Mouse (Mus musculus) heart, postnatal 0 days (tissue): ENCODE results near the gene Shisal2a. TPM values are rescaled to one million over a fixed set of nuclear protein-coding genes. Genes with fewer than 3 reads are reported as not detected.

Experiments
- ATAC-seq: fragments of 200-750 bp; cut with Nextera tagmentation; 2 replicates; pipeline ENCODE4 v1.8.0; 2017; ENCODE audit warnings: low read depth, moderate number of reproducible peaks, moderate library complexity; ENCODE audit not compliant: insufficient read depth
- DNase-seq: peaks from one replicate; pipeline ENCODE4 v3.0.0-alpha.2; 2016; ENCODE audit warnings: low spot score
- H3K27ac ChIP-seq: fragments of 300-500 bp; sonication (generic); 2 replicates; pipeline ENCODE4 v1.5.1; 2014; ENCODE audit warnings: low read depth, mild to moderate bottlenecking
- H3K27me3 ChIP-seq: fragments of 300-500 bp; sonication (generic); 2 replicates; pipeline ENCODE4 v1.6.1; 2014; ENCODE audit warnings: low read length, mixed read lengths; ENCODE audit not compliant: control insufficient read depth, insufficient read depth
- H3K36me3 ChIP-seq: fragments of 300-500 bp; sonication (generic); replicated peaks from 2 replicates; pipeline ENCODE4 v1.6.1; 2014; ENCODE audit warnings: low read length, mixed read lengths; ENCODE audit not compliant: control insufficient read depth, insufficient read depth
- H3K4me1 ChIP-seq: fragments of 300-500 bp; sonication (generic); 2 replicates; pipeline ENCODE4 v1.6.1; 2014; ENCODE audit warnings: antibody characterized with exemption; ENCODE audit not compliant: control insufficient read depth, insufficient read depth
- H3K4me2 ChIP-seq: fragments of 300-500 bp; sonication (generic); 2 replicates; pipeline ENCODE4 v1.6.1; 2014; ENCODE audit warnings: low read depth, mild to moderate bottlenecking, low read length, moderate library complexity
- H3K4me3 ChIP-seq: fragments of 300-500 bp; sonication (generic); 2 replicates; pipeline ENCODE4 v1.5.1; 2014; ENCODE audit warnings: low read depth, low read length
- H3K9ac ChIP-seq: fragments of 300-500 bp; sonication (generic); replicated peaks from 2 replicates; pipeline ENCODE4 v1.6.1; 2014; ENCODE audit warnings: low read depth, low read length, mixed read lengths
- H3K9me3 ChIP-seq: fragments of 300-500 bp; sonication (generic); replicated peaks from 2 replicates; pipeline ENCODE4 v1.6.1; 2016; ENCODE audit warnings: low read length; ENCODE audit not compliant: control insufficient read depth
- CTCF ChIP-seq: IDR thresholded peaks from 2 replicates; pipeline ENCODE4 v1.5.1; 2016; ENCODE audit warnings: antibody characterized with exemption, control low read depth, low read depth
- EP300 ChIP-seq: IDR thresholded peaks from 2 replicates; pipeline ENCODE4 v1.6.1; 2016; ENCODE audit warnings: antibody characterized with exemption, low read depth
- WGBS: fragments of 180-500 bp; shearing (Covaris S2); extraction: QIAGEN DNeasy Blood & Tissue Kit; methylation state at CpG from one replicate; pipeline ENCODE4 v1.1.7; 2014; 5-methylcytosine and 5-hydroxymethylcytosine counted together
- polyA plus RNA-seq: library from polyadenylated mRNA; unstranded; fragments of >200 nt; fragmentation: Nextera tagmentation; extraction: Ambion mirVana; gene quantifications from 2 replicates; pipeline ENCODE4 v1.2.1, GENCODE M21; 2015
- total RNA-seq: library from RNA; depleted of rRNA; stranded (reverse); fragments of >200 nt; gene quantifications from 2 replicates; pipeline ENCODE4 v1.2.3, GENCODE M21; 2014; ENCODE audit warnings: low replicate concordance

Shisal2a gene
- total and polyA plus RNA-seq, 2 experiments from 2014 or later = 2.0 TPM; not detected in 1

DNA sequence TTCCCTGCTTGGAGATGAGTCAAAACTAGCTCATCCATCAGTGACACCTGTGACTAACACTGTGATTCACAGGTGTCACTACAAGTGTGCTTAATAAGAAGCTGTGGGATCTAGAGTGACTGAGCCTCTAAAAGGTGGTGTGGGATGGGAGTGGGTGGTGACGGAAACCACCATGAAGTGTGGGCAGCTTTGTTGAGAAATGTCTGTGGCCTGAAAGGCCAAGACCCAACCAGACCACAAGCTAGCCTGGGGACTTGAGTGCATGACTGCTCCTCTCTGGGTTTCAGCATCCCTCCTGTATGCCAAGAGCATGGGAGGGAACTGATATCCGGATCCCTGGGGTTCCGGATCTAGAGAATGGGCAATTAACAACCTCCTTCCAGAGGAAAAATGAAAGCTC lies 11.7 kb downstream of the Shisal2a start:
- Histone ChIP-seq H3K27me3 (no peaks in the 10 kb centered on the region), H3K36me3 (no peaks in the 10 kb centered on the region), H3K4me1 (no peaks in the 10 kb centered on the region), H3K9ac (no peak overlapping the region), H3K9me3 (no peaks in the 10 kb centered on the region), H3K4me2 (no peak overlapping the region), H3K27ac (no peak overlapping the region), H3K4me3 (no peak overlapping the region)
- TF ChIP-seq EP300 (no peak), CTCF (no peak)
- ATAC-seq (no peak), DNase-seq (no peak)
- WGBS = 89% methylated on average over 3 of the region's 3 CpGs

DNA sequence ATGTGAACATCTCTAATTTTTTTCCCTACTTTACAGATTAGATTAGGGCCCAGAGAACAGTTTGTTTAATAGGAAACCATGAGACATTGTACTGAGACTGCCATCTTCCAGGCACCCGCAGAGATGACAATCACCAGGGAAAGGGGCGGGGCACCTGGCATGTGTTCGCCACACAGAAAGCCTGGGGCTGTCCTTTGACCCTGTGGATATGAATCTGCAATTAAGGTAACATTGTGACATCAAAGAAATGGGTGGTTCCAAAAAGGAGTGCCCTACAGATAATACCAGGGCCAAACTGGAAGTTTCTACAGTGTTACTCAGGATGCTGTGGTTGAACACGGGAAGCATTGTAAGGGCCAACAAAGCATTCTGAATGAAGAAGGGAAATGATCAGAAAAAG lies 12.7 kb downstream of the Shisal2a start:
- Histone ChIP-seq H3K36me3 (no peaks in the 10 kb centered on the region), H3K27me3 (no peaks in the 10 kb centered on the region), H3K9me3 (no peaks in the 10 kb centered on the region), H3K4me2 (no peak overlapping the region), H3K9ac (no peak overlapping the region), H3K27ac (no peak overlapping the region), H3K4me1 (no peaks in the 10 kb centered on the region), H3K4me3 (no peak overlapping the region)
- WGBS = 66% methylated on average over 4 of the region's 4 CpGs
- DNase-seq (no peak), ATAC-seq (no peak)
- no peak for TF ChIP-seq EP300
- no peak for TF ChIP-seq CTCF

DNA sequence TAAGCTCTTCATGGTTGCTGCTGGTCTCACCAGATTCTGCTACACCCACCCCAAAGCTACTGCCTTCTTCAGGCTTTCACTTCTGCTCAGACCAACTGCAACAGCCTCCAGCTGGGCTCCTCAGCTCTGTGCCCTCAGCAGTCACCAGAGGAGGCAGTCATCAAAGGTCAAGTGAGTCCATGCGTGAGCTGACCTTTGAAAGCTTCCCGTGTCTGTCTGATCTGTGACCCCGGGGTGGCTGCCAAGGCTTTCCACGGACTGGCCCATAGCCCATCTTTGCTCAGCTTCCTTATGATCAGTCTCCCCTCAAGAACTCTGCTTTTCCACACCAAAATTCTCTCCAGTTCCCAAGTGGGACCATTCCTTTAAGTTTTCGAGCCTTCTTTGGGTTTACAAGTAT lies 13.9 kb downstream of the Shisal2a start:
- no peaks in the 10 kb centered on the region for H3K4me1 ChIP-seq
- DNase-seq (no peak), ATAC-seq (no peak)
- no peak overlapping the region for H3K27ac ChIP-seq
- no peaks in the 10 kb centered on the region for H3K27me3 ChIP-seq
- H3K4me2 ChIP-seq = no peak overlapping the region
- WGBS = 38% methylated on average over 5 of the region's 5 CpGs
- TF ChIP-seq EP300 (no peak), CTCF (no peak)
- H3K9ac ChIP-seq = no peak overlapping the region
- H3K4me3 ChIP-seq = no peak overlapping the region
- no peaks in the 10 kb centered on the region for H3K9me3 ChIP-seq
- no peaks in the 10 kb centered on the region for H3K36me3 ChIP-seq

DNA sequence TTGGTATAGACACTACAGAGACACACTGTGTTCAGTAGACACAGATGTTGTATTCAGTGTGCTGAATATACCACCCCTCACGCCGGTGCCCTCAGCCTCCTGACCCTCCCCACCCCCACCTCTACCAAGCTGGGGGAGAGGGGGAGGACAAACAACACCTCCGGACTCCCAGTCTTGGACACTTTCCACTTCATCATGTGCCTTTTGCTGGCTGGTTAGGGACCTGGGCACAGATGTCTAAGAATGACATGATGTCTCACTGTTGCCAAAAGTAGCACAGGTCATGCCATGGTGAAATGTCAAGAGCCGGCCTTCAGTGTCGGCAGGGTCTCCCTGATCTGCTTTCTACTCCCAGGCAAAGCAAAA lies 19.1 kb downstream of the Shisal2a start:
- peak; percentile 75 for ATAC-seq
- Histone ChIP-seq H3K27ac (peak overlapping the region; percentile 92), H3K4me2 (no peak overlapping the region), H3K4me1 (peaks cover 35% of the 10 kb centered on the region), H3K27me3 (no peaks in the 10 kb centered on the region), H3K9me3 (no peaks in the 10 kb centered on the region), H3K4me3 (no peak overlapping the region), H3K36me3 (no peaks in the 10 kb centered on the region), H3K9ac (no peak overlapping the region)
- WGBS = 15% methylated on average over 5 of the region's 5 CpGs
- peak; percentile 79 for DNase-seq
- TF ChIP-seq CTCF = no peak
- peak; percentile 94 for TF ChIP-seq EP300

DNA sequence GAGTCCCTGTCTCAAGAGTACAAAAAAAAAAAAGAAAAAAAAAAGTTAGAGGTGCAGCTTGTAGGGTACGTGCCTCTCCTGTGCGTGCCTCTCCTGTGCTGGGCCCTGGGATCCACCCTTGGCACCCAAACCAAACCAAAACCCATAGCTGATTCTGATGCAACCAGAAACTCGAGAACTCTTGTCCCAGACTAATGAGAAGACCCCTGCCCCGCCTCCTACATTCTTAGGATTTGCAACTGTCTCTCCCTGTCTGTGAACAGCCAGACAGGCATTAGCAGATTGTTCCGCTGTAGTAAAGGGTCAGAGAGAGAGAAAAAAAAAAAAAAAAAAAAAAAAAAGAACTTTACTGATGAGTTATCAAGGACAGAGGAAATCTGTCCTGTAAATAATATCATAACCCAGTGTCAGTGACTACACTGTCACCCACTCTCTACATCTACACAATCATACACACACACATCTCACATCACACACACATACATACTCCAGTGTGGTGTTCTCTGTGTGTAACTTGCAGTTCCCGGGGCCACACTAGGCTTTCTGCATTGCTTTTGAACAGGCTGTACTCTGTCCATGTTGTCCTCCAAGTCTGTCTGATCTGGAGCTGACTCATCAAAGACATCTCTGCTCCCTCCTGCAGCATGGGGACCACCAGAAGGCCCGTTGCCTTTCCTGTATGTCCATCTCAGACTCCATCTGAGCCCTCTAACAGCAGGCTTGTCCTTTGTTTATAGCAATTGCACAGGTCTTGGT lies 19.6 kb downstream of the Shisal2a start:
- Histone ChIP-seq H3K4me2 (0 out of 2 replicates have a peak overlapping the region, but pooled peaks have one; percentile 4), H3K27me3 (no peaks in the 10 kb centered on the region), H3K4me3 (no peak overlapping the region), H3K4me1 (peaks cover 41% of the 10 kb centered on the region), H3K36me3 (no peaks in the 10 kb centered on the region), H3K9ac (no peak overlapping the region), H3K27ac (peak overlapping the region; percentile 92), H3K9me3 (no peaks in the 10 kb centered on the region)
- ATAC-seq (no peak; the same call in none of the 2 replicates), DNase-seq (no peak)
- TF ChIP-seq CTCF = no peak
- no peak for TF ChIP-seq EP300
- WGBS = 34% methylated on average over 7 of the region's 7 CpGs
